Mouse (Mus musculus): ENCODE results near the gene Pdzd2. TPM values are rescaled to one million over a fixed set of nuclear protein-coding genes. Genes with fewer than 3 reads are reported as not detected.
A peak's percentile ranks its signal among the peaks of the same experiment; 100 is the strongest.

Pdzd2 gene
- total RNA-seq, 1 experiment from 2014 or later, result 0.15 TPM

DNA sequence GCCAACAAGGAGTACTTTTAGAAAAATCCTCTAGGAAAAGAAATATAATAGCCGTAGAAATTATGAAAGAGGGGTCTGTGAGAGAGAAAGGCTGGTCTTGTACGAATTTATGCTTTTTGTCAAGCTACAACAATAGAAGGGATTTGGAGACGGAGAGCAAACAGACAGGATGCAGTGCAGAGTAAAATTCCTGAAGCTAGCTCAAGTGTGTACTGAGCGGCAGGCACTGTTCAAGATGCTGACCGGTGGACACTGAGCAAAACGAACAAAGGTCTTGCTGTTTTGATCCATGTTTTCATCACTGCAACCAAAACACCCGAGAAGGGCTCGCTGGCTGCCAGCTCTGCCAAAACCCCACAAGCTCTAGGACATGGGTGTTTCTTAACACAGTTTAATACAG lies 42.8 kb downstream of the Pdzd2 start:
- ATAC-seq (replicated peaks in 1 of 2; ENCODE audit: insufficient read depth in 1 of 2, low FRiP score in 2 of 2, low TSS enrichment in 1 of 2, low read depth in 1 of 2, poor library complexity in 2 of 2, severe bottlenecking in 2 of 2), result no peak

DNA sequence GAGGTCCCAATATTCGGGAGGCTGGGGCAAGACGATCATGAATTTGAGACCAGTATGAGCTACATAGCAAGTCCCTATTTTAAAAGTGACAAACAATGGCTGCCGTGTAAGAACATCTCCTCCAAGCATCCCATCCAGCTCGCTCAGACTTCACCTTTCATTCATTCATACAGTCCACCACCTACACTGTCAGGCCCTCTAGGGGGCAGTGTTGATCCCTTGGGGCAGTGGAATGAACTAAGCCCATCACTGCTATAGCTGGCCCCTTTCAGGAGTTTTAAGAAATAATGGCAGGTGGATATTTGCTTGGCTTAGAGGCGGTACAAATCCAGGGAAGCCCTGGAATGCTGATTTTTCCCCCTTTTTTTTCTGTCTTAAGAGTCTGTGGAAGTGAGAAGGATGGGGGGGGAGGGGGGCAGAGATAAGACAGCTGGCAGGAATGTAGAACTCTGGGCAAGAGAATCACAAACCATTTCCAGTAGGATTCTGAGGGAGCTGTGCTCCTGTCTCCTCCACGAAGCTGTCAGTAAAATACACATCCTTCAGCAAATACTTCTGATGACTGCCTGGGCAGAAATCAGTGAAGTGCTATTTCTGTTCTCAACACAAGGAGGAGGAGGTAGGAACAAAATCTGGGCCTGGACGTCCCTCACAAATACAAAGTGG lies 49.9 kb downstream of the Pdzd2 start:
- no peak for ATAC-seq (replicated peaks in 1 of 2; ENCODE audit: insufficient read depth in 1 of 2, low FRiP score in 2 of 2, low TSS enrichment in 1 of 2, low read depth in 1 of 2, poor library complexity in 2 of 2, severe bottlenecking in 2 of 2)

DNA sequence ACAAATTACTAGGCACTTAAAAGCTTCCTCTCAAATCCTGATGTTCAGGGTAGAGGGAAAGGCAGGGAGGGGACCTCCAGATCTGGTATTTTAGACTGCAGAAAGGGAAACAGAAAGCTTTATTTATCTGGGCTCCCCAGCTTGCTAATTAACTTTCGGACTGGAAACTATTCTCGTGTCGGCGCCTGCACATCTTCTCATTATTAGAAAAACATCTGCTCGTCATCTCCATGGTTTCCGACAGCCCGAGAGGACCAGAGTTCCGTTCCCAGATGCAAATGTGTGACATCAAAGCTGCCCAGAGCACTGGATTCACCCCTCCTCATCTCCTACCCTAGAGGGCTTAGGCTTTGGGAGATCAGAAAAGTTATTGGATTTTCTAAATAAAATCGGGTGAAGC lies 57.2 kb downstream of the Pdzd2 start:
- ATAC-seq (replicated peaks in 1 of 2; ENCODE audit: insufficient read depth in 1 of 2, low FRiP score in 2 of 2, low TSS enrichment in 1 of 2, low read depth in 1 of 2, poor library complexity in 2 of 2, severe bottlenecking in 2 of 2), result no peak

DNA sequence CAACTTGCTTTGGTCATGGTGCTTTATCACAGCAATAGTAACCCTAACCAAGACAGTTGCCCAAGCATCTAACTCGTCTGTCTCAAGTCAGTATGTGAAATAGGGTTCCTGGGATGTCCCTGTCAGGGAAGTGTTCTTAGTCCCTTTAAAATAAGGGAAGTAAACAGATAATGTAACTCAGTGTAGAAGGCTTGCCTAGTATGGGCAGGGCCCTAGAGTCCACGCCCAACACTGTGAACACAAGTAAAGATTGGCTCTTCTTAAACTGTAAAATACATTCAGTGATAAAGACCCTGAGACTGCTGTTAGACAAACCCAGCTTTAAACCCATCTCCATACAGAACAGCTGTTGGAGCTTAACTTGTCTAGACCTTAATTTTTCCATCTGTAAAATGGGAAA lies 57.8 kb downstream of the Pdzd2 start:
- no peak for ATAC-seq (replicated peaks in 1 of 2; ENCODE audit: insufficient read depth in 1 of 2, low FRiP score in 2 of 2, low TSS enrichment in 1 of 2, low read depth in 1 of 2, poor library complexity in 2 of 2, severe bottlenecking in 2 of 2)

DNA sequence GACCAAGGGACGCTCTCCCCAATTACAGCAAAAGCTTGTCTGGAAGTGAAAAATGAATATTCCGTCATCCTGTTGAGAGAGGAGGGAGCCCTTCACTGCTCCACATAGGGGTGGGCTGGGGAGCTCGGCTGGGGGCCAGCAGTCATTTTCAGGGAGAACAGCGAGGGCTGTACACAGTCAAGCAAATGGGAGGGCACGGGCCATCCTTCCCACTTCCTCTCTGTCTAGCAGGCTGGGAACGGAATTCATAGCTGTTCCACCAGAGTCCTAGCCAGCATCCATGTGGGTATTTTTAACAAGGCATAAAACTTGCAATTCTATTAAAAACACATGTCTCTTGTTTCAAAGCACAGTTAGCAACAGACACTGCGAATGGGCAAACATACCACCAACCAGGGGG lies 59.0 kb downstream of the Pdzd2 start:
- no peak for ATAC-seq (replicated peaks in 1 of 2; ENCODE audit: insufficient read depth in 1 of 2, low FRiP score in 2 of 2, low TSS enrichment in 1 of 2, low read depth in 1 of 2, poor library complexity in 2 of 2, severe bottlenecking in 2 of 2)

DNA sequence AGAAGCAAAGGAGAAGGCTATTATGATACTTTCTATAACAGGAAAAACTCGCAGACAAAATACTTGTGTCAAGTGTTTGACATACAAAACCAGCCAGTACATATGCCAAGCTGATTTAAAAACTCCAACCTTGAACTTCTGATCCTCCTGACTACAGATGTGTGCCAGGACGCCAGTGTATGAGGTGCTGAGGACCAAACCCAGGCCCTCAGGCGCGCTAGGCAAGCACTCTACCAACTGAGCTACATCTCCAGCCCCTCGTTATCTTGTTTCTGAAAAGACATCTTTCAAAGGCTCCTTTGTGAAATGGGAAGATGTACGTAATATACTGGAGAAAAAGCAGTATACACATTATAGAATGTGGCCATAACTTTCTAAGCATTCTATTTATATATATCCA lies 59.7 kb downstream of the Pdzd2 start:
- ATAC-seq (replicated peaks in 1 of 2; ENCODE audit: insufficient read depth in 1 of 2, low FRiP score in 2 of 2, low TSS enrichment in 1 of 2, low read depth in 1 of 2, poor library complexity in 2 of 2, severe bottlenecking in 2 of 2), result no peak

DNA sequence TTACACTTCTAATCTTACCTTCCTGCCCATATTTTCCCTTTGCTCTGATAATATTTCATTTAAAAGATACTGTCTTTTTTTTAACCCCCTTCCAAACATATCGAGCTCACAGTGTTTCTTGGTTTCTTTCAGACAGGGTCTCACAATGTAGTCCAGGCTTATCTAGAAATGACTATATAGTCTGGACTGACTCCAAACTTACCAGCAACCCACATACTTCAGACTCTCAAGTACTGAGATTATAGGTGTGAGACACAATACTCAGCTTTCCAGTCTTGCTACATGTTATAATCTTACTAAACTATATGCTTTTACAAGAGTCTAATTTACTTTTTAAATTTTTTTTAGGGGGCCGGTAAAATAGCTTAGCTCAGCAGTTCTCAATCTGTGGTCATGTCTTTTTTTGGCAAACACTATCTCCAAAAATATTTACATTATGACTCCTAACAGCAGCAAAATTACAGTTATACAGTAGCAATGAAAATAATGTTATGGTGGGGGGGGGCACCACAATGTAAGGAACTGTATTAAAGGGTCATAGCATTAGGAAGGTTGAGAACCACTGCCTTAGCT lies 61.1 kb downstream of the Pdzd2 start:
- no peak for ATAC-seq (replicated peaks in 1 of 2; ENCODE audit: insufficient read depth in 1 of 2, low FRiP score in 2 of 2, low TSS enrichment in 1 of 2, low read depth in 1 of 2, poor library complexity in 2 of 2, severe bottlenecking in 2 of 2)

DNA sequence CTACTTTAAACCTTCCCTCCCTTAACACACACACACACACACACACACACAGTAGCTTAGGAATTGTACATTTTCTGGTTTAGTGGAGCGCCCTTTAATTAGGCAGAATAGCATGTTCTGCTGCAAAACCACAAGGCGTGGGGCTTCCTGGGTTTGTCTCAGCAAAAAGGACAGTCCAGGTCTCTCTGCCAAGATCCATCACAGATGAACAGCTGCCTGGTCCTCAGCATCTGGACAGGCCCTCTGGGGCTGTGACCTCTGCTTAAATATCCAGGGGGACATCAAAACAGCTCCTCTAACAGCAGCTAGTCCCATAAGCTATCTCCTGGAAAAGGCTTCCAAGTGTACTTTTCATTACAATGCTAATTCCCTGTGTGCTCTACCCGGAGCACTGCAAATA lies 64.4 kb downstream of the Pdzd2 start:
- no peak for ATAC-seq (replicated peaks in 1 of 2; ENCODE audit: insufficient read depth in 1 of 2, low FRiP score in 2 of 2, low TSS enrichment in 1 of 2, low read depth in 1 of 2, poor library complexity in 2 of 2, severe bottlenecking in 2 of 2)

DNA sequence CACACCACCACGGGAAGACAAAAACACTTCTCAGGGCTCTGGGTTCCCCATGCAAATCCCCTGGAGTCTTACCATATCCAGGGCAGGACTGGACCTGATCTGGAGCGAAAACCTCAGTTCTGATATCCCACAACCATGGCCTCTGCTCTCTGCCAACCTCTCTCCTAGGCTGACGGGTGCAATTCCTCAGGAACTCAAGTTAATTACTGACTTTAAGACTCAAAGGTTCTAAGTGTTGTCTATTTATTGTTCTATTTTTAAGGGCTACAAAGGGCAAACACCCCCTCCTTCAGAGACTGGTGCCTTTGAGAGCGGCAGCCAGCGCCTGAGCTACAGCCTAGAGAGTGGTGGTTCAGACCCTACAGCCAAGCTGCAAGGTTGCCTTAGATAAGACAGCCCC lies 65.7 kb downstream of the Pdzd2 start:
- ATAC-seq (replicated peaks in 1 of 2; ENCODE audit: insufficient read depth in 1 of 2, low FRiP score in 2 of 2, low TSS enrichment in 1 of 2, low read depth in 1 of 2, poor library complexity in 2 of 2, severe bottlenecking in 2 of 2), result 0 out of 4 replicates have a peak, but pooled peaks of 1 of the 2 experiments have one; percentile 7

DNA sequence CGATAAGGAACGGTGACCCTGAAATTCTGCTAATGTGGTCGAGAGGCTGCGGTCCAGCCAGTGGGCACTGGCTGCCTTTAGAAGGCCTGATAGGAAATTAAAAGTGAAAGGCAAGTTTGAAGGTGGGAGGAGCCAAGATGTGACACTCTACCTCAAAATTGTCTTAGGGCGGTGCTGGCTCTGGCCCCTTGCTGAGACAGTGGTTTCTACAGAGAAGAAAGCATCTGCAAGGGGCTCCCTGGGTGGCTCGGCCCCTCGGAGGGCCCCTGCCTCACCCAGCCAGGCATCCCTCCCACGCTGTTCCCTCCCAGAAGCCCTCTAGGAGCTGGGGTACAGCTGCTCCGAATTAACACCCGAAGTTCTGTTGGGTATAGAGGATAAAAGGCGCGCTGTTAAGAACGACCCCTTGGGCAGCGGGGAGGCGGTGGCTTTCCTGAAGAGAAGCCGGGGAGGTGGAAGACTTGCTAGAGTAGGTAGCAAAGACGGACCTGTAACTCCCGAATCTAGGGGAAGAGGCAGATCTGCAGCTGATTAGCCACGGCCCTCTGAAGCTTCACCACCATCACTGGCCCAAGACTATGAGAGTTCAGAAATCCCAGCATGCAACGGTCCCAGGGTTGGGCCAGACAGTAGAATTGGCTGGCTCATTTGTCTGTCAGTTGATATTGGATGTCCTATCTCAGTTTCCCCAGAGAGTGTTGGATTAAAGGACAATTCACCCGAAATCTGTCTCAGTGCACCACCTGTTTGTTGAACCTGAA lies 71.8 kb downstream of the Pdzd2 start:
- ATAC-seq (replicated peaks in 1 of 2; ENCODE audit: insufficient read depth in 1 of 2, low FRiP score in 2 of 2, low TSS enrichment in 1 of 2, low read depth in 1 of 2, poor library complexity in 2 of 2, severe bottlenecking in 2 of 2), result peak; percentile 79 to 84

DNA sequence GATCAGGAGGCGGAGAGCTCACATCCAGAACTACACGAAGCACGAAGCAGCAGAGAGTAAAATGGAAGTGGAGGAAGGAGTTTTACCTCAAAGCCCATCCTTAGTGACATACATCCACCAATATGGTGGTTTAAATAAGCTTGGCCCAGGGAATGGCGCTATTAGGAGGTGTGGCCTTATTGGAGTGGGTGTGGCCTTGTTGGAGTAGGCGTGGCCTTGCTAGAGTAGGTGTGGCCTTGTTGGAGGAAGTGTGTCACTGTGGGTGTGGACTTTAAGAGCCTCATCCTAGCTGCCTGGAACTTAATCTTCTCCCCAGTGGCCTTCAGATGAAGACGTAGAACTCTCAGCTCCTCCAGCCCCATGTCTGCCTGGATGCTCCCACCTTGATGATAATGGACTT lies 73.8 kb downstream of the Pdzd2 start:
- no peak for ATAC-seq (replicated peaks in 1 of 2; ENCODE audit: insufficient read depth in 1 of 2, low FRiP score in 2 of 2, low TSS enrichment in 1 of 2, low read depth in 1 of 2, poor library complexity in 2 of 2, severe bottlenecking in 2 of 2)

DNA sequence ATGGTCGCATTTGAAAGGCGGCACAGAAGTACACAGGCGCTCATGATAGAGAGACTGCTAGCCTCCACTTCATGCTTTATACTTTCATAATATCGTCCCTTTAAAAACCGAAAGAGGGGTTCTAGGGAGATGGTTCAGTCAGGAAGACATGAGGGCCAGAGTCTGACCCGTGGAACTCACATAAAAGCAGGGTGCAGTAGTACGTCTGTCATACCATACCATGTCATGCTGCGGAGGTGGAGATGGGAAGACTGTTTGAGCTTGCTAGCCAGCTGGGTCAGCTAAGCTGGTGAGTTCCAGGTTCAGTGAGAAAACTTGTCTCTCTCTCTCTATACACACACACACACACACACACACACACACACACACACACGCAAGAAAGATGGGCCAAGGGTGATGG lies 76.4 kb downstream of the Pdzd2 start:
- ATAC-seq (replicated peaks in 1 of 2; ENCODE audit: insufficient read depth in 1 of 2, low FRiP score in 2 of 2, low TSS enrichment in 1 of 2, low read depth in 1 of 2, poor library complexity in 2 of 2, severe bottlenecking in 2 of 2), result no peak

DNA sequence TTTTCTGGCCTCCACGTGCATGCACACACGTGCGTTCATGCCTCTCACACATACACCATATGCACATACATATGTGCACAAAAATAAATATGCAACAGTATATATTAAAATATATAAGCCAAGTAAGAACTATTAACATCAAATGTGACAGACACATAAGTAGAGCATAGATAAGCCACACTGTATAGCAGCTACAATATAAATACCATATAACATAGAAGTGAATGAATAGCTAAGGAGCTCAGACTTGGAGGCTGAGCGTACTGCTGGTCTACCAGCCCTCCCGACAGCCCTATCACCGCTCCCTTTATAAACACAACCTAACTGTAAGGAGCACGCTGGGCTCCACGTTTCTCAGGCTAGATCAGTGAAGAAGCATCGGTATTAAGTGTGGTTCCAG lies 79.4 kb downstream of the Pdzd2 start:
- no peak for ATAC-seq (replicated peaks in 1 of 2; ENCODE audit: insufficient read depth in 1 of 2, low FRiP score in 2 of 2, low TSS enrichment in 1 of 2, low read depth in 1 of 2, poor library complexity in 2 of 2, severe bottlenecking in 2 of 2)

DNA sequence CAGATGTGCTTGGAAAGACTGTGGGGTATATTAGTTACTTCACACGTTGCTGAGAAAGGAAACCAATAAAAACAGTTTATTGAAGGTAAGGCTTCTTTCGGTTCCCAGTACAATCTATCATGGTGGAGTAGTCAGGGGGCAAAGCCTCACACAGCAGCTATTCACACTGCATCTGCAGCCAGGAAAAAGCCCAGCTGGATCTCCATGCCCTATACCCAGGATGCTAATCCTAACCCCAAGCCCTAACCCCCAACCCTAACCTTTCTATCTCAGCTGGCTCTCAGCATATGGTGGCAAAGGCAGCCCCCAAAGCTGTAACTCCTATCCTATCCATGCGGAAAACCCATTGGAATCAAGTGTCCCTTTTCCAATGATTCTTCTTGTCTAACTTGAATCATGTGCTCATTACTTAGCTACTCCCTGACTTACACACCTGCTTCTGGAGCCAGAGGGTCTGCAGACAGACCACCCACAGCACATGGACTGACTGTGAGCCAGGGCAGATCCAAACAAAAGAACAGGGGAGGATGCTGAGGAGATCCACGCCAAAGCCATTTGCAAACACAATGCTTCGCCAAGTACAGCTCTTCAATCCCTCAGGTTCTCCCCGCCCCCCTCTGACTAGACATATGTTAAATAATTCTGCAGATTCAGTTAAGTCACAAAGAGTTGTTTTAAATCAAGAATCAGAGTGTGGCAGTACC lies 83.6 kb downstream of the Pdzd2 start:
- ATAC-seq (replicated peaks in 1 of 2; ENCODE audit: insufficient read depth in 1 of 2, low FRiP score in 2 of 2, low TSS enrichment in 1 of 2, low read depth in 1 of 2, poor library complexity in 2 of 2, severe bottlenecking in 2 of 2), result no peak

DNA sequence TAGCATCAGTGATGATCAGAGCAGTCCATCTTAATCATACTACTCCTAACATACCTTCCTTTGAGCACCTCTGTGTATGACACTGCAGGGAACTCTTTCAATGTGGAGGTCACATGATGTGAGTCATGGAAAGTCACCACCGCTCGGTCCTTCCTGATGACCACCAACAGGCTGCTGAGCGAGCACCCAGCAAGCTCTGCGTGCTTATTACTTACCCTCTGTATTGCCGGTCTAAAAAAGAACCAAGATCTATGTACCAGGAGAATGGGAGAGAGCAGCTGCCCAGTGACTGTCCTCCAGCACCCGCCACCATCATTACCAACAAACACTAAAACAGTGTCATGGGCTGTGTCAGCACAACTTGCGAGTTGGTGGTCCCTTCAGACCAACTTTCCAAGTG lies 84.4 kb downstream of the Pdzd2 start:
- no peak for ATAC-seq (replicated peaks in 1 of 2; ENCODE audit: insufficient read depth in 1 of 2, low FRiP score in 2 of 2, low TSS enrichment in 1 of 2, low read depth in 1 of 2, poor library complexity in 2 of 2, severe bottlenecking in 2 of 2)

DNA sequence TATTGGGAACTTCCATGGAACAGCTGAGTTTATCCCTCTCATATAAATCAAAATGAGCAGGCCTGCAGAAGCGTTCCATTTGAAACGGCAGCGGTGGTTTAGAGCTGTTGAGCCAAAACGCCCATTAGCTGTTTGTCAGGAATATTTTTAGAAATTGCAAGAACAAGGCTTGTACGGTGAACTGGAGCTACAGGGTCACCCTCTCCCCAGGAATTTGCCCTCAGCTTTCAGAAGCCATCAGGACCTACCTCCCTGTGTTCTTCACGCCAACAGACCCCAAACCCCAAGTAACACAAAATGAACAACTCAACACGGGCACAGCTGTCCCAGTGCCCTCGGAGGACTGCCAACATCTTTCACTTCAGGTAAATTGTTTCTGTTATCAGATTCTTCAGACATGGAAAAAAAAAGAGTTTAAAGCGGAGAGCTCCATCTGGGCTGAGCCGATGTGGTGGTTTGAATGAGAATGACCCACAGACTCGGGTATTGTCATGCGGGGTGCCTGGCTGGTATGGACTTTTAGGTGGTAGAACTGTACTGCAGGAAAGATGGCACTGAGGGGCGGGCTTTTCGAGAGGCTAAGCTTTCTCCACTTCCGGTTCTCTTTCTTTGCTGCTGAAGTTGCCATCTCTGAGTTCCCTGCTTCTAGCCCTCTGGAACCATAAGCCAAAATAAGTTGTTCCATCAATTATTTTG lies 87.2 kb downstream of the Pdzd2 start:
- ATAC-seq (replicated peaks in 1 of 2; ENCODE audit: insufficient read depth in 1 of 2, low FRiP score in 2 of 2, low TSS enrichment in 1 of 2, low read depth in 1 of 2, poor library complexity in 2 of 2, severe bottlenecking in 2 of 2), result no peak

DNA sequence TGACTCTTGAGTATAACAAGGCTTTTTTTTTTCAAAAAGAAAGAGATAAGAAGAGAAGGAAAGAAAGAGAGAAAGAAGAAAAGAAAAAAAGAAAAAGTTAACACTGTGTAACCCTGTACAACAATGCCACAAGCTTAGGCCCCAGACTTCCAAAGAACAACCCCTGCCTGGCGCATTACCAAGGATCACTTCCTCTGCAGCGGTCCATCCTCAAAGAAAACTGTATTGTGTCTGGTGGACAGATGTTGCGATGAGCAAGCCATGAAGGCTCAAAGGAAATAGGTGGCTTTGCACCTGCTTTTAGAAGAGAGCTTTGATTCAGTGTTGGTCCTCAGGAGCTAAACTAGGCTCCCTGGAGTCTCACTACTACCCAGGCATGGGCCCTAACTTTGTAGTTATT lies 89.5 kb downstream of the Pdzd2 start:
- ATAC-seq (replicated peaks in 1 of 2; ENCODE audit: insufficient read depth in 1 of 2, low FRiP score in 2 of 2, low TSS enrichment in 1 of 2, low read depth in 1 of 2, poor library complexity in 2 of 2, severe bottlenecking in 2 of 2), result no peak

DNA sequence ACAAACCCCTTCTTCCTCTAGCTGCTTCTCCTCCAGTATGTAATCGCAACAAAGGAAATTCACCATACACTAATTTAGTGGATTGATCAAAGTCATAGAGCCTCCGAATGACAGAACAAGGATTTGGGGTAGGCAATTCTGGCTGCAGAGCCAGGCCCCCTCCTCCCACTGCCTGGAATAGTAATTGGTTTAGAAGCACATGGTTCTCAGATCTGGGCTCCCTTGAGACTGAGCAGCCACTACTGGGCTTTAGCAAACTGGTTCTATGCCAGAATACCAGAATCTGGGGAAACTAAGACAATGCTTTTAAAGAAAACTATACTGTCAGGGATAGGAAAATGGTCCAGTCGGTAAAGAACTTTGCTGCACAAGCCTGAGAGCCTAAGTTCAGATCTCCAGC lies 90.0 kb downstream of the Pdzd2 start:
- no peak for ATAC-seq (replicated peaks in 1 of 2; ENCODE audit: insufficient read depth in 1 of 2, low FRiP score in 2 of 2, low TSS enrichment in 1 of 2, low read depth in 1 of 2, poor library complexity in 2 of 2, severe bottlenecking in 2 of 2)

Measured in hematopoietic stem cell, adult 5-6 weeks (primary cell).